Mouse (Mus musculus) MEL (cell line): ENCODE data around the gene Mrnip.

Source experiments
- EP300 ChIP-seq, 2 experiments: IDR thresholded peaks; 2 replicates each; pipeline ENCODE4 v1.6.1; 2011; ENCODE audit warnings: improper control_type of control experiment in 2 of 2, low read length in 2 of 2, low read depth in 1 of 2, mild to moderate bottlenecking in 1 of 2
- POLR2AphosphoS5 ChIP-seq: IDR thresholded peaks from 2 replicates; pipeline ENCODE4 v1.6.1; 2012; ENCODE audit warnings: low read depth, borderline replicate concordance, mild to moderate bottlenecking, inconsistent platforms, low read length, moderate library complexity, mixed read lengths

DNA sequence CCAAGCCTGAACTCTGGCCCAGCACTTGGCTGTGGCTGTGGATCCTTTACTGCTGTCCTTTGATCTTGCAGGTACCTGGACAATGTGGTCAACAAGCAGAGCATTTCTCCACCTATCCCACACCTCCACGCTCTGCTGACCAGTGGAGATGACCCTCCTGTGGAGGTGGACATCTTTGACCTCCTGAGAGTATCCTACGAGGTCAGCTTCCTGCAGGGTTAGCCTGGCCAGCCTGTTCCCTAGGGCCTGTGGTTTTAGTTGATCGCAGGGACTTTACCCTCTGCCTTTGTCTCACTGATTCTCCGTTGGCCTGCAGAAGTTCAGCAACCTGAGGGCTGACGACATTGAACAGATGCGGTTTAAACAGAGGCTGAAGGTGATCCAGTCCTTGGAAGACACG lies 15.9 kb upstream of the Mrnip start:
- TF ChIP-seq EP300 (IDR thresholded peaks at IDR 0.05; ENCODE audit: low read depth in 1 of 2, low read length in 2 of 2) (no peak), POLR2AphosphoS5 (no peak)
